Mouse (Mus musculus): ENCODE results near the gene Atp6v0a2.

DNA sequence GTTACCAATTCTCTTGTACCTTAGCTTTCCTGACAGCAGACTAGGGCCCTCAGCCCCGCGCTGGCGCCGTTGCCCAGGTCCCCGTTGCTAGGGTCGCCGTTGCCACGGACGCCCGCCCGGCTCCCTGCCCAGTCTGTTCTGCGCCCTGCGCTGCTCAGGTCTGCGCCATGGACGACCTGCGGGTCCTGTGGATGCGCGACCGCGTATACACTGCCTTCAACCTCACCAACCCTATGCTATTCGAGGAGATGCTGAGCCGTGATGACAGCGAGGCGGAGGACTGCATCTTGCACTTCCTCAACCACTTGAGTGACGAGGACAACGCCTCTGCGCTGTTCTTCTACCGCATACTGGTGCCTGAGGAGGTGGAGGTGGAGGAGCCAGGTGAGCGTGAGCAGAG lies 96.6 kb downstream of the Atp6v0a2 start, which contains the start of gene Dnah10:
- TF ChIP-seq ZNF384 (IDR thresholded peaks at IDR 0.05; ENCODE audit: low read depth, low read length) (no peak), CHD2 (IDR thresholded peaks at IDR 0.05; ENCODE audit: low read depth, low read length) (no peak), HCFC1 (IDR thresholded peaks at IDR 0.05; ENCODE audit: borderline replicate concordance, insufficient read depth, low read length) (no peak)

All from ES-E14 (cell line).